Mouse (Mus musculus) A20 (cell line): Measurements from ENCODE around the gene Crisp3.
"Not testable (repeated sequence)": the region's sequence is repeated elsewhere in the genome, so short reads cannot be mapped to it uniquely, and the experiment has no call there.

Experiments
- DNase-seq: peaks from one replicate; pipeline ENCODE4 v3.0.0-alpha.2; 2011; ENCODE audit warnings: low read depth, low spot score

Crisp3 gene

GRCm38 (mm10) chr17:40242135-40242534 lies at the start of gene Crisp3:
Crisp3 (minus strand) TSS chr17:40242288.
- DNase-seq, result peak; percentile 49

GRCm38 (mm10) chr17:40285435-40285834 lies 43.3 kb upstream of the Crisp3 start:
- DNase-seq, result peak; percentile 37

GRCm38 (mm10) chr17:40275519-40275918 lies 33.4 kb upstream of the Crisp3 start:
- no peak for DNase-seq

GRCm38 (mm10) chr17:40274906-40275470 lies 32.9 kb upstream of the Crisp3 start:
- no peak for DNase-seq

DNA sequence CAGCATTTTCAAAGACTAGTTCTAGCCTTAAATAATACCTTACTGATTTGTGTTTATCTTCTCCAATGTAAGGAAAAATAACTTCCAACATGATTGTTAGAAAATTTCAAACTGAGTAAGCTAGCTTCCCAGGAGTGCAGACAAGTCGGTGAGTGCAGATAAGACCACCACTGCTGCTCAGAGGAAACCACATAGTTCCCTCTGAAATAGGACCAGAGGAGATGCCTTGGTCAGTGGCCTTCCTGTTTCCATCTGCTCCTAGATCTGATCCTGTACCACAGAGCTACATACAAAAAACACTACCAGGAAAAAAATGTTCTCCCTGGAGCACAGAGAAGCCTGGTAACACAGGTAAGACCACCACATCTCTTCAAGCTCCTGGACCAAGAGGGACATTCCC lies 10.4 kb upstream of the Crisp3 start:
- no peak for DNase-seq

DNA sequence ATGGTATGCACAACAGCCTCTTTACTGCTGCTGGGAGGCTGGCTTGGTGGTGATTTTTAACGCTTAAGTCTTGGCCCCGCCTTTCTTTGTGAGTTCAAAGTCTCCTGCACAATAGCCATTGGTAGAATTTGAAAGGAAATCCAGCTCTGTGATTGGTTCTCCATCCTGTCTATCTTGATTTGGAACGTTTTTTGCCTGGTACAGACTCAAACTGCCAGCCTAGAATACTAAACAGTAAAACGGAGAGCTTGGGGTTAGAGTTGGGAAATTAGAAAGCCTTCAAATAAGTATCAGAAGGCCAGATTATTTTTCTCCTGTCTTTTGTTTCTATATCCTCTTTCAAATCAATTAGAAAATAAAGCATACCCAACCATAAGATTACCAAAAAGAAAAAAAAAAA lies 33.5 kb downstream of the Crisp3 start, which contains the start of gene Pgk2:
Gene Pgk2 (minus strand): TSS at position 101 of the 400 bp plus-strand sequence.
- DNase-seq, result no peak

GRCm38 (mm10) chr17:40201803-40202202 lies 40.3 kb downstream of the Crisp3 start:
- peak; percentile 16 for DNase-seq

- DNase-seq, result not testable (repeated sequence)
Measured at GRCm38 (mm10) chr17:40190192-40190591, 51.9 kb downstream of the Crisp3 start.
